Mouse (Mus musculus) urinary bladder, postnatal 14 days (tissue): ENCODE data around the gene Sirpb1c.
"Not testable (repeated sequence)": the region's sequence is repeated elsewhere in the genome, so short reads cannot be mapped to it uniquely, and the experiment has no call there.

Experiments used
- DNase-seq: peaks from one replicate; pipeline ENCODE4 v3.0.0; 2021; ENCODE audit warnings: low spot score

Gene Sirpb1c

GRCm38 (mm10) chr3:15848280-15848679, at the start of gene Sirpb1c:
Sirpb1c (minus strand) TSS chr3:15848528.
- not testable (repeated sequence) for DNase-seq

GRCm38 (mm10) chr3:15886380-15886779, 38.1 kb upstream of the Sirpb1c start:
- no peak for DNase-seq

- DNase-seq: not testable (repeated sequence)
Observed at GRCm38 (mm10) chr3:15855773-15856172, 7.4 kb upstream of the Sirpb1c start.

- DNase-seq: no peak
Observed at GRCm38 (mm10) chr3:15849922-15850321, 1.6 kb upstream of the Sirpb1c start.

- no peak for DNase-seq
Observed at GRCm38 (mm10) chr3:15847332-15848047, 838 bp downstream of the Sirpb1c start.

GRCm38 (mm10) chr3:15773642-15774041, 74.7 kb downstream of the Sirpb1c start:
- not testable (repeated sequence) for DNase-seq
